Mouse (Mus musculus): ENCODE measurements around the gene Otx1.

GRCm38 (mm10) chr11:22006471-22007087 is 3.9 kb upstream of the Otx1 start:
- TF ChIP-seq CTCF (IDR thresholded peaks at IDR 0.05; ENCODE audit: extremely low read depth, insufficient read length, insufficient replicate concordance, low read depth, low read length): no peak
- TF ChIP-seq POLR2A (IDR thresholded peaks at IDR 0.05; ENCODE audit: low read depth, low read length): no peak
